Mouse (Mus musculus): ENCODE measurements around the gene Gm49322. TPM values are rescaled to one million over a fixed set of nuclear protein-coding genes. Genes with fewer than 3 reads are reported as not detected.

The Gm49322 gene
- total RNA-seq, 2 experiments from 2014 or later, result 0.15 to 0.54 TPM

- no peak for ATAC-seq (ENCODE audit: poor library complexity, severe bottlenecking)
Observed at GRCm38 (mm10) chr10:80583047-80583446, 22.8 kb upstream of the Gm49322 start.

GRCm38 (mm10) chr10:80584045-80584488, 21.8 kb upstream of the Gm49322 start:
- no peak for ATAC-seq (ENCODE audit: poor library complexity, severe bottlenecking)

GRCm38 (mm10) chr10:80584642-80585552, 20.9 kb upstream of the Gm49322 start:
- no peak for ATAC-seq (ENCODE audit: poor library complexity, severe bottlenecking)

GRCm38 (mm10) chr10:80585581-80585980, 20.2 kb upstream of the Gm49322 start:
- ATAC-seq (ENCODE audit: poor library complexity, severe bottlenecking), result no peak

GRCm38 (mm10) chr10:80586407-80587304, 19.2 kb upstream of the Gm49322 start:
- no peak for ATAC-seq (ENCODE audit: poor library complexity, severe bottlenecking)

- no peak for ATAC-seq (ENCODE audit: poor library complexity, severe bottlenecking)
Observed at GRCm38 (mm10) chr10:80587305-80587657, 18.5 kb upstream of the Gm49322 start.

GRCm38 (mm10) chr10:80589127-80589878, 16.5 kb upstream of the Gm49322 start:
- ATAC-seq (ENCODE audit: poor library complexity, severe bottlenecking), result peak; percentile 20; the same call in 1 of the 2 replicates

GRCm38 (mm10) chr10:80589879-80590854, 15.7 kb upstream of the Gm49322 start, which contains the start of gene Abhd17a:
TSS of gene Abhd17a (minus strand) at chr10:80590341.
- peak; percentile 96 for ATAC-seq (ENCODE audit: poor library complexity, severe bottlenecking)

- ATAC-seq (ENCODE audit: poor library complexity, severe bottlenecking), result no peak
Observed at GRCm38 (mm10) chr10:80596318-80596717, 9.5 kb upstream of the Gm49322 start.

GRCm38 (mm10) chr10:80602698-80603325, 3.0 kb upstream of the Gm49322 start, which contains the start of the genes Scamp4 and Adat3:
TSS of gene Scamp4 (plus strand) at chr10:80602872.
TSS of gene Adat3 (plus strand) at chr10:80602880.
- peak; percentile 97 for ATAC-seq (ENCODE audit: poor library complexity, severe bottlenecking)

GRCm38 (mm10) chr10:80603364-80603763, 2.5 kb upstream of the Gm49322 start:
- no peak for ATAC-seq (ENCODE audit: poor library complexity, severe bottlenecking)

GRCm38 (mm10) chr10:80604001-80604509, 1.8 kb upstream of the Gm49322 start:
- no peak for ATAC-seq (ENCODE audit: poor library complexity, severe bottlenecking)

- no peak for ATAC-seq (ENCODE audit: poor library complexity, severe bottlenecking)
Observed at GRCm38 (mm10) chr10:80604988-80605387, 833 bp upstream of the Gm49322 start.

GRCm38 (mm10) chr10:80606306-80606705, 485 bp downstream of the Gm49322 start:
- ATAC-seq (ENCODE audit: poor library complexity, severe bottlenecking), result no peak

GRCm38 (mm10) chr10:80606737-80607350, 1.0 kb downstream of the Gm49322 start:
- no peak for ATAC-seq (ENCODE audit: poor library complexity, severe bottlenecking)

GRCm38 (mm10) chr10:80608435-80608834, 2.6 kb downstream of the Gm49322 start:
- no peak for ATAC-seq (ENCODE audit: poor library complexity, severe bottlenecking)

GRCm38 (mm10) chr10:80609269-80609924, 3.6 kb downstream of the Gm49322 start:
- no peak for ATAC-seq (ENCODE audit: poor library complexity, severe bottlenecking)
